Mouse (Mus musculus) spleen, adult 2 months (tissue): ENCODE results near the gene Rab27a.

ENCODE experiments used
- CTCF ChIP-seq: fragments of 200-500 bp; IDR thresholded peaks from 2 replicates; pipeline ENCODE4 v1.5.1; 2011; ENCODE audit warnings: mild to moderate bottlenecking, inconsistent platforms; ENCODE audit not compliant: insufficient read depth, insufficient read length, insufficient replicate concordance; ENCODE audit errors: extremely low read depth
- POLR2A ChIP-seq: fragments of 200-500 bp; IDR thresholded peaks from 2 replicates; pipeline ENCODE4 v1.6.1; 2011; ENCODE audit warnings: low read depth, low read length, inconsistent platforms

- no peak for TF ChIP-seq CTCF
- no peak for TF ChIP-seq POLR2A
Measured at GRCm38 (mm10) chr9:73020566-73021097, 24.0 kb upstream of the Rab27a start.
